Mouse (Mus musculus): ENCODE measurements around the gene Psmd10. TPM values are rescaled to one million over a fixed set of nuclear protein-coding genes. Genes with fewer than 3 reads are reported as not detected.

The Psmd10 gene
- polyA plus RNA-seq, 1 experiment from 2014 or later, result 47.6 TPM

DNA sequence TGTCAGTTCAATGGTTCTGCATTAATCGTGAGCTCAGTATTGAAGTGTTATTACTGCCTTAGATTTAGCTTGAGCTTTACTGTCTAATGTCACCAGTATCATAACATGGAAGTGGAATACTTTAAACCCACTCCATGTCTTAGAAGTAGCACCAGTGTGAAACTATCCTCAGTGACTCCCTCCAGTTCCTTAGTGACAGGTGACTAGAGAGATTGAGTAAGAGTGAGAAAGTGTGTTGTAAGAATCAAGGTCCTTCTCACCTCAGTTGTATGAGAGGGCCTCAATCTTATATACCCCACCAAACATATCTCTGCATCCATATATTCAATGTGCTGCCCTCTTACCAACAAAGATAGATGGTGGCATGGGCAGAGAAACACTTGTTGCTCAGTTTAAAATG, 22.4 kb upstream of the Psmd10 start:
- 97% methylated on average over 1 of the region's 1 CpGs for WGBS
- H3K9ac ChIP-seq, result no peak overlapping the region
- H3K4me2 ChIP-seq (replicated peaks), result no peak overlapping the region
- H3K27ac ChIP-seq, result no peak overlapping the region
- H3K4me3 ChIP-seq (replicated peaks; ENCODE audit: low read length), result no peak overlapping the region
- no peaks in the 10 kb centered on the region for H3K9me3 ChIP-seq (ENCODE audit: control insufficient read depth, low read length)
- H3K36me3 ChIP-seq (replicated peaks; ENCODE audit: control insufficient read depth, insufficient read depth), result no peaks in the 10 kb centered on the region
- no peaks in the 10 kb centered on the region for H3K4me1 ChIP-seq (replicated peaks; ENCODE audit: control insufficient read depth, insufficient read depth, low read length)
- H3K27me3 ChIP-seq (ENCODE audit: control insufficient read depth, insufficient read depth, low read length), result peaks cover 62% of the 10 kb centered on the region
- no peak for ATAC-seq (ENCODE audit: low FRiP score)
- no peak for DNase-seq (ENCODE audit: low spot score)

- Histone ChIP-seq H3K4me2 (replicated peaks) (peak overlapping the region; percentile 50), H3K9ac (peak overlapping the region; percentile 50), H3K36me3 (replicated peaks; ENCODE audit: control insufficient read depth, insufficient read depth) (peaks cover 4% of the 10 kb centered on the region; the same call in 1 of the 2 replicates), H3K27ac (no peak overlapping the region), H3K27me3 (ENCODE audit: control insufficient read depth, insufficient read depth, low read length) (peaks cover 26% of the 10 kb centered on the region), H3K4me3 (replicated peaks; ENCODE audit: low read length) (peak overlapping the region; percentile 43), H3K9me3 (ENCODE audit: control insufficient read depth, low read length) (no peaks in the 10 kb centered on the region), H3K4me1 (replicated peaks; ENCODE audit: control insufficient read depth, insufficient read depth, low read length) (0 out of 2 replicates have a peak, but pooled peaks cover 3% of the 10 kb centered on the region)
- ATAC-seq (ENCODE audit: low FRiP score) (peak; percentile 82; the same call in 1 of the 2 replicates), DNase-seq (ENCODE audit: low spot score) (no peak)
- WGBS, result 13% methylated on average over 5 of the region's 5 CpGs
These were observed 431 bp upstream of the Psmd10 start for GRCm38 (mm10) chrX:140956959-140957358.

DNA sequence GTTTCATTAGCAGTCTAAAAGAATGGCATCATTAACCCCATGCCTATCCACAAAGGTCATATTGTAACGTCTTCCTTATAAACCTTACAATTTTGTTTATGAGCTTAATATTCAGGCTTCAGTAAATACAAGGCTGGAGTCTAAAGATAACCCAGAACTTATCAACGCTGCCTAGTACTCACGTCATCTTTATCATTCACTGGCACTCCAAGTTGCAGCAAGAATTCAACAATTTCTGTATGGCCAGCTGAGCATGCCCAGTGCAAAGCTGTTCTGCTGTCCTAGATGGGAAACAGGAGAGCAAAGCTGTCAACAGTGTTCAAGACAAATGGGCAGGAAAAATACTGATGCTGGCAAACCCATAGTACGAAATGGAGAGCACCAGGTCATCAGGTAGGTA, 2.9 kb downstream of the Psmd10 start:
- ATAC-seq (ENCODE audit: low FRiP score), result no peak
- Histone ChIP-seq H3K9ac (no peak overlapping the region), H3K9me3 (ENCODE audit: control insufficient read depth, low read length) (no peaks in the 10 kb centered on the region), H3K4me2 (replicated peaks) (no peak overlapping the region), H3K36me3 (replicated peaks; ENCODE audit: control insufficient read depth, insufficient read depth) (peaks cover 19% of the 10 kb centered on the region), H3K27me3 (ENCODE audit: control insufficient read depth, insufficient read depth, low read length) (peaks cover 34% of the 10 kb centered on the region), H3K27ac (no peak overlapping the region), H3K4me1 (replicated peaks; ENCODE audit: control insufficient read depth, insufficient read depth, low read length) (0 out of 2 replicates have a peak, but pooled peaks cover 3% of the 10 kb centered on the region), H3K4me3 (replicated peaks; ENCODE audit: low read length) (no peak overlapping the region)
- no peak for DNase-seq (ENCODE audit: low spot score)
- WGBS, result 90% methylated on average over 4 of the region's 4 CpGs

GRCm38 (mm10) chrX:140936271-140936670, 20.3 kb downstream of the Psmd10 start:
- H3K4me1 ChIP-seq (replicated peaks; ENCODE audit: control insufficient read depth, insufficient read depth, low read length), result no peaks in the 10 kb centered on the region
- DNase-seq (ENCODE audit: low spot score), result no peak
- H3K27ac ChIP-seq, result no peak overlapping the region
- no peaks in the 10 kb centered on the region for H3K9me3 ChIP-seq (ENCODE audit: control insufficient read depth, low read length)
- no peak overlapping the region for H3K4me3 ChIP-seq (replicated peaks; ENCODE audit: low read length)
- no peaks in the 10 kb centered on the region for H3K36me3 ChIP-seq (replicated peaks; ENCODE audit: control insufficient read depth, insufficient read depth)
- H3K27me3 ChIP-seq (ENCODE audit: control insufficient read depth, insufficient read depth, low read length), result peaks cover 59% of the 10 kb centered on the region
- H3K9ac ChIP-seq, result no peak overlapping the region
- ATAC-seq (ENCODE audit: low FRiP score), result no peak
- 79% methylated on average over 5 of the region's 5 CpGs for WGBS
- no peak overlapping the region for H3K4me2 ChIP-seq (replicated peaks)

DNA sequence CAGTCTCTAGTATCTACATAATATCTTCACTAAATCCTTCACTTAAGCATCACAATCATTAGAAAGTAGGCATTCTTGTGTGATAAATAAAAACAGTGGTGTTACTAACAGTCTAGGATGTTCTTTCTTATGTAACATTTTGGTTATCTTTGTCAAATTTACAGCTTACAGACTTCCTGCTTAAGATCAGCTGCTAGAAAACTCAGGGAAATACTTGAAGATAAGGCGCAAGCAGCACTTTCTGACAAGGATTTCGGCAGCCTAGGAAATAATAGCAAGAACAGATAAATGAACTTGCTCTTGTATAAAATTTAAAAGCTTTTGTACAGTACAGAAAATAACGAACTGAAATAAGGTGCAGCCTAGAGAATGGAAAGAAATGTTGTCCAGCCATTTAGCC, 23.3 kb downstream of the Psmd10 start:
- H3K9ac ChIP-seq, result no peak overlapping the region
- no peaks in the 10 kb centered on the region for H3K36me3 ChIP-seq (replicated peaks; ENCODE audit: control insufficient read depth, insufficient read depth)
- no peak overlapping the region for H3K27ac ChIP-seq
- H3K4me1 ChIP-seq (replicated peaks; ENCODE audit: control insufficient read depth, insufficient read depth, low read length), result no peaks in the 10 kb centered on the region
- peaks cover 64% of the 10 kb centered on the region for H3K27me3 ChIP-seq (ENCODE audit: control insufficient read depth, insufficient read depth, low read length)
- H3K4me2 ChIP-seq (replicated peaks), result no peak overlapping the region
- no peak for ATAC-seq (ENCODE audit: low FRiP score)
- H3K4me3 ChIP-seq (replicated peaks; ENCODE audit: low read length), result no peak overlapping the region
- 89% methylated on average over 3 of the region's 3 CpGs for WGBS
- no peak for DNase-seq (ENCODE audit: low spot score)
- H3K9me3 ChIP-seq (ENCODE audit: control insufficient read depth, low read length), result no peaks in the 10 kb centered on the region

GRCm38 (mm10) chrX:140932066-140932465, 24.5 kb downstream of the Psmd10 start:
- Histone ChIP-seq H3K27me3 (ENCODE audit: control insufficient read depth, insufficient read depth, low read length) (peaks cover 60% of the 10 kb centered on the region), H3K4me1 (replicated peaks; ENCODE audit: control insufficient read depth, insufficient read depth, low read length) (no peaks in the 10 kb centered on the region), H3K4me3 (replicated peaks; ENCODE audit: low read length) (no peak overlapping the region), H3K4me2 (replicated peaks) (no peak overlapping the region), H3K9me3 (ENCODE audit: control insufficient read depth, low read length) (no peaks in the 10 kb centered on the region), H3K9ac (no peak overlapping the region), H3K27ac (no peak overlapping the region), H3K36me3 (replicated peaks; ENCODE audit: control insufficient read depth, insufficient read depth) (no peaks in the 10 kb centered on the region)
- no peak for ATAC-seq (ENCODE audit: low FRiP score)
- WGBS, result 65% methylated on average over 3 of the region's 3 CpGs
- DNase-seq (ENCODE audit: low spot score), result peak; percentile 47

DNA sequence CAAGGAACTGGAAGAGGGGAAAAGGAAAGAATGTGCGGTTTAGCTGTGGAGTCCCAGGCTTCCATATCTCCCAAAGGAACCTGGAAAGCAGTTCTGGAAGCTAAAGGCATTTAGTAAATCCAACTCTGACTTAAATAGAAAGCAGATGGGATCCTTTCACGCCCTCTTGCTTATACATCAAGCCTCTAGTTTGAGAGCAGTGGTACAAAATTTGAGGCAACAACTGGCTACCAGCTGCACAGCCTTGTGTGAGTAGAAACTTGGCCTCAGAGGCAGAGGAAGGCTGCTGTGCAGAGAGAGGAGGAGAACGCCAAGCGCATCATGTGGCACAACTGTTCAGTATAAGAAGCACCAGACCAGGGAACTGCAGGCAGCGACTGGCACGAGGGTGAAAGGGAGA, 35.2 kb downstream of the Psmd10 start:
- no peaks in the 10 kb centered on the region for H3K36me3 ChIP-seq (replicated peaks; ENCODE audit: control insufficient read depth, insufficient read depth)
- no peak overlapping the region for H3K4me3 ChIP-seq (replicated peaks; ENCODE audit: low read length)
- DNase-seq (ENCODE audit: low spot score), result no peak
- no peak overlapping the region for H3K4me2 ChIP-seq (replicated peaks)
- no peak overlapping the region for H3K27ac ChIP-seq
- no peaks in the 10 kb centered on the region for H3K4me1 ChIP-seq (replicated peaks; ENCODE audit: control insufficient read depth, insufficient read depth, low read length)
- no peak for ATAC-seq (ENCODE audit: low FRiP score)
- peaks cover 48% of the 10 kb centered on the region for H3K27me3 ChIP-seq (ENCODE audit: control insufficient read depth, insufficient read depth, low read length)
- no peak overlapping the region for H3K9ac ChIP-seq
- WGBS, result 87% methylated on average over 6 of the region's 6 CpGs
- no peaks in the 10 kb centered on the region for H3K9me3 ChIP-seq (ENCODE audit: control insufficient read depth, low read length)

DNA sequence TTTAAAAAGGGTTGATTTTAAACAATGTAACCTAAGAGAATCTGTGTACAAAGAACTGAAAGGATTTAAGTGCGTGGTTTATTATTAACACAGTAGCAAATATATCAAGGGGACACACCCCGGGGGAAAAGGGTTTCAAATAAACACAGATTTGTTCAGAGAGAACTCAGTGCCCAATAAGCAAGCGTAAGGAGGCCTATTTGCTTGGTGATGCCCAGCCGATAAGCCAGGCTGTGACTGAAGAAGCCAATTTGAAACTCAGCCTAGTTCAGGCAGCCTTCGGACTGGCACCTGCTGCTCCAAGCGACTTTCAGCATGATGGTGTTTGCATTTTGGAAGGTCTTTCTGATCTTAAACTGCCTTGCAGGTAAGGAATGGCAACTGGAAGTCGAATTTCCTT, 49.2 kb downstream of the Psmd10 start, which contains the start of gene Vsig1:
Gene Vsig1, plus strand, starts transcription at position 249 of the 400 bp plus-strand sequence.
- DNase-seq (ENCODE audit: low spot score), result no peak
- Histone ChIP-seq H3K9ac (no peak within 1 kb of the TSS), H3K27me3 (ENCODE audit: control insufficient read depth, insufficient read depth, low read length) (peaks cover 28% of the 10 kb centered on the region), H3K27ac (no peak within 1 kb of the TSS), H3K9me3 (ENCODE audit: control insufficient read depth, low read length) (no peaks in the 10 kb centered on the region), H3K4me3 (replicated peaks; ENCODE audit: low read length) (no peak within 1 kb of the TSS), H3K36me3 (replicated peaks; ENCODE audit: control insufficient read depth, insufficient read depth) (no peaks in the 10 kb centered on the region), H3K4me1 (replicated peaks; ENCODE audit: control insufficient read depth, insufficient read depth, low read length) (no peaks in the 10 kb centered on the region), H3K4me2 (replicated peaks) (no peak within 1 kb of the TSS)
- no peak for ATAC-seq (ENCODE audit: low FRiP score)
- 80% methylated on average over 7 of the region's 7 CpGs for WGBS

GRCm38 (mm10) chrX:140903487-140903886, 53.0 kb downstream of the Psmd10 start:
- H3K9ac ChIP-seq, result no peak overlapping the region
- no peak overlapping the region for H3K4me2 ChIP-seq (replicated peaks)
- H3K27ac ChIP-seq, result no peak overlapping the region
- H3K4me3 ChIP-seq (replicated peaks; ENCODE audit: low read length), result no peak overlapping the region
- ATAC-seq (ENCODE audit: low FRiP score) (no peak), DNase-seq (ENCODE audit: low spot score) (no peak)
- no peaks in the 10 kb centered on the region for H3K4me1 ChIP-seq (replicated peaks; ENCODE audit: control insufficient read depth, insufficient read depth, low read length)
- no peaks in the 10 kb centered on the region for H3K9me3 ChIP-seq (ENCODE audit: control insufficient read depth, low read length)
- no peaks in the 10 kb centered on the region for H3K36me3 ChIP-seq (replicated peaks; ENCODE audit: control insufficient read depth, insufficient read depth)
- H3K27me3 ChIP-seq (ENCODE audit: control insufficient read depth, insufficient read depth, low read length), result peaks cover 30% of the 10 kb centered on the region
- WGBS, result 94% methylated on average over 3 of the region's 3 CpGs
